Mouse (Mus musculus): Measurements from ENCODE around the gene Rassf2.

- TF ChIP-seq FLI1 (IDR thresholded peaks at IDR 0.05; ENCODE audit: low read length) (no peak), GATA1 (IDR thresholded peaks at IDR 0.05; ENCODE audit: borderline replicate concordance, low read length) (no peak)
Measured at GRCm38 (mm10) chr2:132008186-132008585, 21.9 kb downstream of the Rassf2 start.

Measured in megakaryocyte, embryonic 14.5 days (primary cell).